8 mouse cellular contexts compared by ENCODE assay signal in genomic region chr2:27075485-27075884, GRCm38 (mm10). TPM values are rescaled to one million over a fixed set of nuclear protein-coding genes. Genes with fewer than 3 reads are reported as not detected.
DNase-seq lines count a peak whose midpoint lies in the region; ATAC-seq and TF ChIP-seq lines count a peak whose summit lies in the region.
"Had no signal": no experiment of that assay in that cellular context is flagged by ENCODE, and none has a peak within 500 bp of the region (broad histone marks: within the 10 kb centered on the region; RNA-seq: fewer than 3 reads in every experiment).

No protein-coding gene starts in this region.

- intact Hi-C loops in left cerebral cortex, adult 2 months (cut with DNase I), result no loop called here
- intact Hi-C loops in left cerebral cortex, postnatal 14 days (cut with DNase I), result no loop called here
- intact Hi-C loops in heart, postnatal 14 days (cut with DNase I), result loop anchor here (5.0 kb wide), 1 partner anchor 33 kb away; no protein-coding TSS in a partner anchor

- H3K4me3 ChIP-seq in left cerebral cortex, adult 2 months, result no peak overlapping the region
- no peak overlapping the region for H3K4me3 ChIP-seq in G1E (ENCODE audit: low read depth, low read length)
- no peak overlapping the region for H3K4me3 ChIP-seq in bone marrow macrophage, adult 2 months (ENCODE audit: insufficient read depth, low read length)
- no peak overlapping the region for H3K4me3 ChIP-seq in lung, postnatal 0 days (ENCODE audit: low read depth, low read length)
- H3K4me3 ChIP-seq: heart, embryonic 15.5 days had no signal

- H3K27me3 ChIP-seq in G1E (ENCODE audit: insufficient read depth, low read length), result peaks cover 11% of the 10 kb centered on the region
- no peaks in the 10 kb centered on the region for H3K27me3 ChIP-seq in lung, postnatal 0 days (replicated peaks; ENCODE audit: insufficient read depth, low read length)

- ATAC-seq in G1E (ENCODE audit: extremely low read depth, insufficient number of reproducible peaks, low FRiP score, poor library complexity, severe bottlenecking), result no peak
- ATAC-seq in lung, postnatal 0 days, result peak; percentile 15; the same call in 1 of the 2 replicates
- ATAC-seq in erythroblast, adult 5-6 weeks (replicated peaks; ENCODE audit: low FRiP score, poor library complexity, severe bottlenecking), result no peak

- no peaks in the 10 kb centered on the region for H3K9me3 ChIP-seq in G1E (replicated peaks)
- H3K9me3 ChIP-seq in lung, postnatal 0 days (ENCODE audit: low read length), result no peaks in the 10 kb centered on the region
- H3K9me3 ChIP-seq: heart, embryonic 15.5 days had no signal

- H3K9ac ChIP-seq in lung, postnatal 0 days (replicated peaks; ENCODE audit: low read depth), result no peak overlapping the region
- H3K9ac ChIP-seq: heart, embryonic 15.5 days had no signal

- TF ChIP-seq CTCF in left cerebral cortex, adult 2 months (IDR thresholded peaks at IDR 0.05), result peak; percentile 67
- TF ChIP-seq CTCF in G1E (IDR thresholded peaks at IDR 0.05; ENCODE audit: low read depth, low read length), result 0 out of 2 replicates have a peak, but pooled peaks have one; percentile 20
- peak; percentile 44 for TF ChIP-seq CTCF in bone marrow macrophage, adult 2 months (IDR thresholded peaks at IDR 0.05; ENCODE audit: low read depth, low read length)
- peak; percentile 82 for TF ChIP-seq CTCF in lung, postnatal 0 days (IDR thresholded peaks at IDR 0.05)

- TF ChIP-seq POLR2A in bone marrow macrophage, adult 2 months (IDR thresholded peaks at IDR 0.05; ENCODE audit: borderline replicate concordance, low read depth, low read length), result no peak

- H3K27ac ChIP-seq in left cerebral cortex, adult 2 months, result no peak overlapping the region
- no peak overlapping the region for H3K27ac ChIP-seq in bone marrow macrophage, adult 2 months (ENCODE audit: insufficient read depth, low read depth, low read length)
- H3K27ac ChIP-seq in lung, postnatal 0 days (ENCODE audit: low read length), result peak overlapping the region; percentile 39
- H3K27ac ChIP-seq: heart, embryonic 15.5 days had no signal

- WGBS in lung, postnatal 0 days, result 59% methylated on average over 3 of the region's 3 CpGs

- no peaks in the 10 kb centered on the region for H3K4me1 ChIP-seq in G1E (ENCODE audit: insufficient read depth, low read depth, low read length)
- peaks cover 12% of the 10 kb centered on the region for H3K4me1 ChIP-seq in bone marrow macrophage, adult 2 months (ENCODE audit: control insufficient read depth, insufficient read depth, low read length)
- peaks cover 30% of the 10 kb centered on the region; the same call in 1 of the 2 replicates for H3K4me1 ChIP-seq in lung, postnatal 0 days (ENCODE audit: insufficient read depth, low read depth, low read length)

- DNase-seq in left cerebral cortex, adult 2 months (ENCODE audit: extremely low spot score in 1 of 2, low spot score in 2 of 2), result no peak
- no peak for DNase-seq in left cerebral cortex, postnatal 14 days (ENCODE audit: low spot score in 2 of 2)
- DNase-seq in G1E (ENCODE audit: low spot score), result peak; percentile 8
- DNase-seq in heart, postnatal 14 days, result peak; percentile 56 to 74
- peak; percentile 63 for DNase-seq in lung, postnatal 0 days (ENCODE audit: low spot score)

- H3K36me3 ChIP-seq in G1E (replicated peaks), result no peaks in the 10 kb centered on the region
- H3K36me3 ChIP-seq in lung, postnatal 0 days (ENCODE audit: insufficient read depth, low read length), result no peaks in the 10 kb centered on the region
- H3K36me3 ChIP-seq: heart, embryonic 15.5 days had no signal

- H3K4me2 ChIP-seq in lung, postnatal 0 days (replicated peaks; ENCODE audit: low read depth, low read length), result no peak overlapping the region
- H3K4me2 ChIP-seq: heart, embryonic 15.5 days had no signal

- no peak for TF ChIP-seq EP300 in lung, postnatal 0 days (IDR thresholded peaks at IDR 0.05)

RNA-seq across cellular contexts. Expression of gene Mymk, which starts 3.5 kb away (rescaled TPM):
- total RNA-seq in left cerebral cortex, adult 2 months (2021), result under 1 TPM in 1 of 2 experiments, not detected in 1; 0.75 TPM
- total RNA-seq in left cerebral cortex, postnatal 14 days (2021), result 1 to 10 TPM in 1 of 2 experiments, under 1 TPM in 1; 0.92 to 1.1 TPM
- total RNA-seq in G1E (2014; fragmentation: Nextera tagmentation), result not detected in 2 replicates
- total RNA-seq in G1E (2017), result 0.17 and 0.27 TPM in 2 replicates
- not detected in 2 replicates for polyA plus RNA-seq in G1E (2012)
- not detected in 2 replicates for polyA plus RNA-seq in bone marrow macrophage, adult 2 months (2012; ENCODE audit: insufficient read depth, insufficient read length, missing spikeins)
- total RNA-seq in heart, postnatal 14 days (2021), result not detected
- polyA plus RNA-seq in lung, postnatal 0 days (2015; fragmentation: Nextera tagmentation; extraction: Ambion mirVana), result 0.36 and 0.76 TPM in 2 replicates
- total RNA-seq in erythroblast, adult 5-6 weeks (2015; ENCODE audit: low replicate concordance), result not detected in 2 replicates
- not detected in 2 replicates for total RNA-seq in erythroblast, adult 5-6 weeks (2017; ENCODE audit: low replicate concordance)

RNA-seq across cellular contexts. Expression of gene Adamtsl2, which starts 3.7 kb away (rescaled TPM):
- 10 to 100 TPM; 16.2 to 21.4 TPM for total RNA-seq in left cerebral cortex, adult 2 months (2021)
- 10 to 100 TPM; 27.4 to 29.3 TPM for total RNA-seq in left cerebral cortex, postnatal 14 days (2021)
- total RNA-seq in G1E (2014; fragmentation: Nextera tagmentation) (not detected in 2 replicates), G1E (2017) (0.06 and 0.11 TPM in 2 replicates)
- polyA plus RNA-seq in G1E (2012), result not detected in 2 replicates
- not detected in 2 replicates for polyA plus RNA-seq in bone marrow macrophage, adult 2 months (2012; ENCODE audit: insufficient read depth, insufficient read length, missing spikeins)
- 10 to 100 TPM; 27.9 to 36.3 TPM for total RNA-seq in heart, postnatal 14 days (2021)
- 50.6 and 52.3 TPM in 2 replicates for polyA plus RNA-seq in lung, postnatal 0 days (2015; fragmentation: Nextera tagmentation; extraction: Ambion mirVana)
- total RNA-seq in erythroblast, adult 5-6 weeks (2015; ENCODE audit: low replicate concordance), result not detected in 2 replicates
- not detected in 2 replicates for total RNA-seq in erythroblast, adult 5-6 weeks (2017; ENCODE audit: low replicate concordance)

RNA-seq across cellular contexts. Expression of gene Slc2a6, which starts 47.7 kb away (rescaled TPM):
- 10 to 100 TPM; 28.9 to 29.1 TPM for total RNA-seq in left cerebral cortex, adult 2 months (2021)
- total RNA-seq in left cerebral cortex, postnatal 14 days (2021), result 10 to 100 TPM; 44.8 to 49.1 TPM
- total RNA-seq in G1E (2014; fragmentation: Nextera tagmentation) (not detected in 2 replicates), G1E (2017) (0.16 and 0.17 TPM in 2 replicates)
- not detected in 2 replicates for polyA plus RNA-seq in G1E (2012)
- 24.5 and 26.9 TPM in 2 replicates for polyA plus RNA-seq in bone marrow macrophage, adult 2 months (2012; ENCODE audit: insufficient read depth, insufficient read length, missing spikeins)
- under 1 TPM; 0.41 TPM for total RNA-seq in heart, postnatal 14 days (2021)
- 1.1 and 1.3 TPM in 2 replicates for polyA plus RNA-seq in lung, postnatal 0 days (2015; fragmentation: Nextera tagmentation; extraction: Ambion mirVana)
- 1.2 and 2.5 TPM in 2 replicates for total RNA-seq in erythroblast, adult 5-6 weeks (2015; ENCODE audit: low replicate concordance)
- total RNA-seq in erythroblast, adult 5-6 weeks (2017; ENCODE audit: low replicate concordance), result 0.56 and 1.9 TPM in 2 replicates

Comparison
In these comparisons a context has a peak if more than half of its experiments do, and no peak if none do; other contexts are left out.
1. DNase-seq: peak in G1E (single experiment), heart, postnatal 14 days (2 of 2) and lung, postnatal 0 days (single experiment); none in left cerebral cortex, adult 2 months (0 of 2) and left cerebral cortex, postnatal 14 days (0 of 2).
2. CTCF ChIP-seq: peak in every context shown above with its lines; median percentile 82 in lung, postnatal 0 days; 67 in left cerebral cortex, adult 2 months; 44 in bone marrow macrophage, adult 2 months; 20 in G1E.
3. RNA of gene Adamtsl2, which starts 3.7 kb away (total RNA-seq): 27.9 to 36.3 TPM in heart, postnatal 14 days, 27.4 to 29.3 TPM in left cerebral cortex, postnatal 14 days and 16.2 to 21.4 TPM in left cerebral cortex, adult 2 months; 0.06 to 0.11 TPM in G1E and not detected in erythroblast, adult 5-6 weeks; every median in the first group is over 10 times any median in the second.
4. RNA of gene Slc2a6, which starts 47.7 kb away (total RNA-seq): 44.8 to 49.1 TPM in left cerebral cortex, postnatal 14 days and 28.9 to 29.1 TPM in left cerebral cortex, adult 2 months; 0.56 to 2.5 TPM in erythroblast, adult 5-6 weeks, 0.41 TPM in heart, postnatal 14 days and 0.16 to 0.17 TPM in G1E; every median in the first group is over 4 times any median in the second.